Mouse (Mus musculus): Measurements from ENCODE around the gene Ky. TPM values are rescaled to one million over a fixed set of nuclear protein-coding genes. Genes with fewer than 3 reads are reported as not detected.

Gene Ky
- polyA plus RNA-seq (2015; fragmentation: Illumina TruSeq; extraction: RNeasy Lipid Tissue Mini Kit (QIAGEN cat#74804); ENCODE audit: insufficient read depth, low read depth, low replicate concordance), result 1.3 TPM

GRCm38 (mm10) chr9:102505700-102506585 lies at the start of gene Ky:
Gene Ky, plus strand, starts transcription at chr9:102505750.

Other genes with a start within 250 kb of the Ky start
- 2.0 TPM for gene Ephb1, start 151.1 kb upstream of the Ky start, polyA plus RNA-seq (2015; fragmentation: Illumina TruSeq; extraction: RNeasy Lipid Tissue Mini Kit (QIAGEN cat#74804); ENCODE audit: insufficient read depth, low read depth, low replicate concordance)
- 31.1 TPM for gene Anapc13, start 120.5 kb downstream of the Ky start, polyA plus RNA-seq (2015; fragmentation: Illumina TruSeq; extraction: RNeasy Lipid Tissue Mini Kit (QIAGEN cat#74804); ENCODE audit: insufficient read depth, low read depth, low replicate concordance)
- 13.8 TPM for gene Cep63, start 120.8 kb downstream of the Ky start, polyA plus RNA-seq (2015; fragmentation: Illumina TruSeq; extraction: RNeasy Lipid Tissue Mini Kit (QIAGEN cat#74804); ENCODE audit: insufficient read depth, low read depth, low replicate concordance)
- 29.6 TPM for gene Amotl2, start 210.9 kb downstream of the Ky start, polyA plus RNA-seq (2015; fragmentation: Illumina TruSeq; extraction: RNeasy Lipid Tissue Mini Kit (QIAGEN cat#74804); ENCODE audit: insufficient read depth, low read depth, low replicate concordance)